Mouse (Mus musculus) gastrocnemius, adult 8-10 months (tissue): Measurements from ENCODE around the gene Cuedc1. TPM values are rescaled to one million over a fixed set of nuclear protein-coding genes. Genes with fewer than 3 reads are reported as not detected.

Experiments used
- DNase-seq, 2 experiments: peaks; one replicate each; pipeline ENCODE4 v3.0.0; 2022; ENCODE audit warnings: low spot score in 2 of 2
- total RNA-seq, 4 experiments: library from RNA; stranded (reverse); gene quantifications; 2 replicates each; pipeline ENCODE4 v1.2.4; 2022

The Cuedc1 gene
- 100 to 1,000 TPM; 108 to 156 (median 116) TPM for total RNA-seq

- DNase-seq = no peak
Observed at GRCm38 (mm10) chr11:88098021-88098729, at the start of gene Cuedc1. Gene Cuedc1, plus strand, starts transcription at chr11:88098058.

GRCm38 (mm10) chr11:88048961-88049670 is 48.7 kb upstream of the Cuedc1 start:
- DNase-seq = no peak

DNA sequence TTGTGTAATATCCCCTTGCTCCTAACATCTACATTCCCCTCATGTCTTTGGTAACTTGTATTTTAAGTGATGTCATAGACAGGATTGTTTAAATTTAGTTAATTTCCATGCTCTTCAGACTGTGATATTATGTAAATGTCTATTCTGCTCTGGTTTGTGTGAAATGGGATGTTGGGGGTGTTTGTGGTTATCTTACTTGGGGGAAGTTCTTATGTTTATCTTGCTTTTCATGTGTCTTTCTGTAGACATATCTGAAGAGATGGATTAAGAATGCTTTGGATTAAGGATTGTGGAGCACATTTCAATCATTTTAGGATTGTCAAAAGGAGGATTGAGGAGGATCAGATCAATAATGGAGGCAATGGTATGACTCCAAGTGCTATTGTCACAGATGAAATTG is 48.1 kb upstream of the Cuedc1 start:
- no peak for DNase-seq

- DNase-seq = no peak
Observed at GRCm38 (mm10) chr11:88052638-88053037, 45.2 kb upstream of the Cuedc1 start.

GRCm38 (mm10) chr11:88053821-88054220 is 44.0 kb upstream of the Cuedc1 start:
- no peak for DNase-seq

DNA sequence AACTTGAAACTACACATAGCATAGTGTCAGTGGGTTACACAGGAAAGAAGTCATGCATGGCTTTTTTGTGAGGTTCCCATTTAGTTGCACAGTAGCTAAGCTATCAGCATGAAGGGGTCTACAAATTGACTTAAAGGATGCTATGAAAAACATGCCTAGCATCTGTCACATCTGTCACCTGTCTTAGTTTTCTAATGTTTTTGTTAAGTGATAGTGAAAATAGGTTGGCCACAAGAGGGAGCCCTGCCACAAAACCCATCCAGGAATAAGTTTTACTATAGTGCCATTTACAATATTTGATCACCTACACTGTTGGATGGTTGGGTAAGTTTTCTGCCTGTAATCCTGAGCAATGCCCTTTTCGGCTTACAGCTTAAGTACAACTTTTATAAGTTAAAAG is 43.3 kb upstream of the Cuedc1 start:
- no peak for DNase-seq

GRCm38 (mm10) chr11:88055777-88056176 is 42.1 kb upstream of the Cuedc1 start:
- DNase-seq = no peak

GRCm38 (mm10) chr11:88057788-88058187 is 40.1 kb upstream of the Cuedc1 start:
- no peak for DNase-seq

DNA sequence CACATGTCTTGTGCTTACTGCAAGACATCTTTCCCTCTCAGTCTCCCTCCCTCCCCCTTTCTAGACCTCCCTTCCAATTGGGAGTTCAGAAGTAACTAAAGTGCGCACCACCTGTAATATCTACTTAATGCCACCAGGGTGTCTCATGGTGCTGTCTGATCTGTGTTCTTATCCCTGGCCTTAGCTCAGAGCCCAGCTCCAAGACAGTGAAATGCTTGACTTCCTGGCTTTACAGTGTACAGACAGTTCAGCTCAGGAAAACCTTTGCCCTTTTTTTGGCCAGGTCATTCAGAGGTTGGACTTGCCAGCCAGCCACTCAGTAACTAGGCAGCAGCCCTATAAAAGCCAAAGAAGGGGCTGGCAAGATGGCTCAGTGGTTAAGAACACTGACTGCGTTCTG is 38.7 kb upstream of the Cuedc1 start:
- DNase-seq = peak in 1 of 2 experiments; percentile 49

DNA sequence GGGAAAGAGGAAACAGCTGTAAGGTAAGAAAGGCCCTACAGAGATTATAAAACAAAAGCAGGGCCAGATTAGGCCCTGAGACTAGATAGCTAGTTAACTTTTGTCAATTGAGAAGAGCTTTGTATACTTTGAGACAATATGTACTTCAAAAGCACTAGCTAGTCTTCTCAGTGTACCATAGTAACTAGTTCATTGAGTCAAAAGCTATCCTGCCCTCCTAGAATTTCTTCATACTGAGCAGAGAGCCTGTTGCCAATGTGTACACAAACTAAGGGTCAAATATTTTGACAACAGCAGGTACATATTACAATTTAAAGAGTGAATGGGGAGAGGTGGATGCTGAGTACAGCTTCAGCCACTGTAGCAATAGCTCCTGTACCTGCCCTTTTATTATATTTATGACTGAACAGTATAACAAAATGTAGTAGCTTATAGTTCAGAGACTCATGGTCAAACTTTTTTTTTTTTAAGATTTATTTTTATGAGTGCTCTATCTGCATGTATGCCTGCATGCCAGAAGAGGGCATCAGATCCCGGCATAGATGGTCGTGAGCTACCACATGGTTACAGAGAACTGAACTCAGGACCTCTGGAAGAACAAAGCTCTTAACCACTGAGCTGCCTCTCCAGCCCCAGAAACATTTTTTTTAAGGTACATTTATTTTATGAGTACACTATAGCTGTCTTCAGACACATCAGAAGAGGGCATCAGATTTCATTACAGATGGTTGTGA is 35.8 kb upstream of the Cuedc1 start:
- DNase-seq = no peak

DNA sequence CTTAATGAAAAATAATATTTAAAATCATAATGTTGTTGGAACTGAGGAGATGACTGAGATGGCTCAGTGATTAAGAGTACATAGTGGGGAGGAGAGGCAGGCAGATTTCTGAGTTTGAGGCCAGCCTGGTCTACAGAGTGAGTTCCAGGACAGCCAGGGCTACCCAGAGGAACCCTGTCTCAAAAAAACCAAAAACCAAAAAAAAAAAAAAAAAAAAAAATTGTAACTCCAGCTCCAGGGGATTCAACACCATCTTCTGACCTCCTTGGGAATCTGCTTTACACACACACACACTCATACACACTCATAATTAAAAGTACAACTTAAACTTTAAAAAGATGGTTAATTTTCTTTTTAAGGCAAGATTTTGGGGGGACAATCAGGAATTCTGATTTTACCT is 32.1 kb upstream of the Cuedc1 start:
- DNase-seq = no peak

GRCm38 (mm10) chr11:88067191-88067585 is 30.7 kb upstream of the Cuedc1 start:
- DNase-seq = no peak

DNA sequence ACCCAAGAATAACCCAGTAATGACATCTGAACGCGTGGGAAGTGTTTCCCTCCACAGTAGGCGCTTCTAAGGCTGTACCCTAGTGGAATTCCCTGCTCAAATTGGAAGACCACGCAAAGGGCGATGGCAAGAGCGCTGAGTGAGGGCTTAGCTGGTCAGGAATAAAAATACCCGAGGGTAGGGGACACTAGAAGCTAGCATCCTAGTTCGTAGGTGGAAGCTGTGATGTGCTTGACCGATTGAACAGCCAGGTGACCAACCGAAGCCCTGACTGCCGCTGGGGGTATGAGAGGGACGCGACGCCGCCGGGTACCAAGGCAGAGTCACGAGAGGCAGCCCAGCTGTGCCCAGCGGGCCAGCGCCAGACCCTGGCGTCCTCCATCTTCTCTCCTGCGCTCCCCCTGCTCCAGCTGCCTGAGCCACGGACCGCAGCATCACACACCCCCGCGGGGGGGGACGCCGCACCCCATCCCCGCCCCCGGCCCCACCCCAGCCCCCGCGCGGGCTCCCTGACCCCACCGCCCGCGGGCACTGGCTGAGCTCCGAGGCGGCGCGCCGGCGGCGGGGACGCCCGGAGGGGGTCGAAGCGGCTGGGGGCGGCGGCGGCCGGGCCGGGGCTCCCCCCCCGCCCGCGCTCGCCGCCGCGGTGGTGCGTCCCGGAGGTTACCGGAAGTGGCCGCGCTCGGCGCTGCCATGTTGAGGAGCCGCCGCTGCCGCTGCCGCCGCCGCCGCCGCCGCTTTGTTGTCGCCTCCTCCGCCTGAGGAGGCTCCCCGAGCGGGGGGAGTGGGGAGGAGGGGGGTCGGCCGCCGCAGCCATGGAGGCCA is 30.1 kb upstream of the Cuedc1 start, which contains the start of gene Vezf1:
TSS of gene Vezf1 (plus strand) at position 694 of the 825 bp plus-strand sequence.
- peak; percentile 54 to 73 for DNase-seq

- peak; percentile 82 for DNase-seq
Observed at GRCm38 (mm10) chr11:88068411-88069245, 29.2 kb upstream of the Cuedc1 start.

DNA sequence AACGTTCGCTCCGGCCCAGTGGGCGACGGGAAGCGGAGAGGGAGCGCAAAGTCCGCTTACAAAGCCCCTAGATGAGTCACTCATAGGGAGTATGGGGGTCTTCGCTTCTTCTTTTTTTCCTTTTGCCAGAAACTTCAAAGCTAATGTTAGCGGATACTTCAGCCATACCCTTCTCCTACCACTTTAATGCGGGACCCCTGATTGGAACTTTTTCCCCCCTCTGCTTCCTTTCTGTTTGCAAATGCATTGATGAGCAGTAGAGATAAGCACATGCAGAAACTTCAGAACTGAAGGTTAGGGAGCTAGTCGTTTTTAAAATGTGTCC is 28.6 kb upstream of the Cuedc1 start:
- no peak for DNase-seq

- DNase-seq = no peak
Observed at GRCm38 (mm10) chr11:88070392-88070791, 27.5 kb upstream of the Cuedc1 start.

GRCm38 (mm10) chr11:88071113-88071512 is 26.7 kb upstream of the Cuedc1 start:
- no peak for DNase-seq

GRCm38 (mm10) chr11:88073343-88073875 is 24.4 kb upstream of the Cuedc1 start:
- no peak for DNase-seq

- DNase-seq = no peak
Observed at GRCm38 (mm10) chr11:88075701-88076100, 22.2 kb upstream of the Cuedc1 start.

DNA sequence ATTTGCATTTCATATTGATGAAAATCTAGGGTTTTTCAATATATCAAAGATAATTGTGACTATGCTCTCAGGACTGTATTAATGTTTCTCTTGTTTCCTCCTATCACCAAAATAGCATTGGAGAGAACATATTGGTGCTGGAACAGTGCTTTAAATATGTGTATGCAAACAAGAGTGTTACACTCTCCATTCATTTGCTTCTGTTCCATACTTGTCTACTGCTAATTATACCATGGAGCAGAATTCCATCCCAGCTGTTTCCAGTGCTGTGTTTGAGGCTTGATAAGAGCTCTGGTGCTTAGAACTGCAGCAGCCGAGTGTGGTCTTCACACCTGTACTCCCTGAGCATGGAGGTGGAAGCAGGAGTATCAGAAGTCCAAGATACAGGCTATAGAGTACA is 21.5 kb upstream of the Cuedc1 start:
- no peak for DNase-seq
